Mouse (Mus musculus) heart, postnatal 0 days (tissue): Measurements from ENCODE around the gene Gcn1l1. TPM values are rescaled to one million over a fixed set of nuclear protein-coding genes. Genes with fewer than 3 reads are reported as not detected.

ENCODE experiments used
- ATAC-seq: fragments of 200-750 bp; cut with Nextera tagmentation; 2 replicates; pipeline ENCODE4 v1.8.0; 2017; ENCODE audit warnings: low read depth, moderate number of reproducible peaks, moderate library complexity; ENCODE audit not compliant: insufficient read depth
- DNase-seq: peaks from one replicate; pipeline ENCODE4 v3.0.0-alpha.2; 2016; ENCODE audit warnings: low spot score
- H3K27ac ChIP-seq: fragments of 300-500 bp; sonication (generic); 2 replicates; pipeline ENCODE4 v1.5.1; 2014; ENCODE audit warnings: low read depth, mild to moderate bottlenecking
- H3K27me3 ChIP-seq: fragments of 300-500 bp; sonication (generic); 2 replicates; pipeline ENCODE4 v1.6.1; 2014; ENCODE audit warnings: low read length, mixed read lengths; ENCODE audit not compliant: control insufficient read depth, insufficient read depth
- H3K36me3 ChIP-seq: fragments of 300-500 bp; sonication (generic); replicated peaks from 2 replicates; pipeline ENCODE4 v1.6.1; 2014; ENCODE audit warnings: low read length, mixed read lengths; ENCODE audit not compliant: control insufficient read depth, insufficient read depth
- H3K4me1 ChIP-seq: fragments of 300-500 bp; sonication (generic); 2 replicates; pipeline ENCODE4 v1.6.1; 2014; ENCODE audit warnings: antibody characterized with exemption; ENCODE audit not compliant: control insufficient read depth, insufficient read depth
- H3K4me2 ChIP-seq: fragments of 300-500 bp; sonication (generic); 2 replicates; pipeline ENCODE4 v1.6.1; 2014; ENCODE audit warnings: low read depth, mild to moderate bottlenecking, low read length, moderate library complexity
- H3K4me3 ChIP-seq: fragments of 300-500 bp; sonication (generic); 2 replicates; pipeline ENCODE4 v1.5.1; 2014; ENCODE audit warnings: low read depth, low read length
- H3K9ac ChIP-seq: fragments of 300-500 bp; sonication (generic); replicated peaks from 2 replicates; pipeline ENCODE4 v1.6.1; 2014; ENCODE audit warnings: low read depth, low read length, mixed read lengths
- H3K9me3 ChIP-seq: fragments of 300-500 bp; sonication (generic); replicated peaks from 2 replicates; pipeline ENCODE4 v1.6.1; 2016; ENCODE audit warnings: low read length; ENCODE audit not compliant: control insufficient read depth
- CTCF ChIP-seq: IDR thresholded peaks from 2 replicates; pipeline ENCODE4 v1.5.1; 2016; ENCODE audit warnings: antibody characterized with exemption, control low read depth, low read depth
- EP300 ChIP-seq: IDR thresholded peaks from 2 replicates; pipeline ENCODE4 v1.6.1; 2016; ENCODE audit warnings: antibody characterized with exemption, low read depth
- WGBS: fragments of 180-500 bp; shearing (Covaris S2); extraction: QIAGEN DNeasy Blood & Tissue Kit; methylation state at CpG from one replicate; pipeline ENCODE4 v1.1.7; 2014; 5-methylcytosine and 5-hydroxymethylcytosine counted together
- polyA plus RNA-seq: library from polyadenylated mRNA; unstranded; fragments of >200 nt; fragmentation: Nextera tagmentation; extraction: Ambion mirVana; gene quantifications from 2 replicates; pipeline ENCODE4 v1.2.1, GENCODE M21; 2015
- total RNA-seq: library from RNA; depleted of rRNA; stranded (reverse); fragments of >200 nt; gene quantifications from 2 replicates; pipeline ENCODE4 v1.2.3, GENCODE M21; 2014; ENCODE audit warnings: low replicate concordance

The Gcn1l1 gene
- total and polyA plus RNA-seq, 2 experiments from 2014 or later: 13.6 to 38.3 TPM

DNA sequence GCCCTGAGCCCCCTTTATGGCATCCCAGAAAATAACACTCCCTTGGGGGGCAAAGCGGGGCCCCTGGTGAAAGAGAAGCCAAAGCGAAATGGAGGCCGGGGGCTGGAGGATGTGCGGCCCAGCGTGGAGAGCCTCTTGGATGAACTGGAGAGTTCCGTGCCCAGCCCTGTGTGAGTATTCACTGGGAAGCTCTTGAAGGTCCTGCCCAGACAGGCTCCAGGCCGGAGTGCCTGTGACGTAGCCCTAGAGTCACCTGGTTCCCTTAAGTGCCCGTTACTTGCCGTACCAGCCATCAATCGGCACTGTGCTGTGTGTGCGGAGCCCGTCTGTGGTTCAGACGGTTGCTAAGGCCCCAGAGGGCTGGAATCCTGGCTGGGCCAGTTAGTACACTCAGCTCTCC is 19.4 kb upstream of the Gcn1l1 start:
- no peak for ATAC-seq
- H3K36me3 ChIP-seq: peaks cover 56% of the 10 kb centered on the region
- 93% methylated on average over 14 of the region's 14 CpGs for WGBS
- H3K4me1 ChIP-seq: peaks cover 21% of the 10 kb centered on the region
- DNase-seq: no peak
- no peak overlapping the region for H3K4me3 ChIP-seq
- H3K27ac ChIP-seq: no peak overlapping the region
- H3K4me2 ChIP-seq: no peak overlapping the region
- TF ChIP-seq CTCF: no peak
- no peak for TF ChIP-seq EP300
- H3K27me3 ChIP-seq: no peaks in the 10 kb centered on the region
- no peaks in the 10 kb centered on the region for H3K9me3 ChIP-seq
- no peak overlapping the region for H3K9ac ChIP-seq

DNA sequence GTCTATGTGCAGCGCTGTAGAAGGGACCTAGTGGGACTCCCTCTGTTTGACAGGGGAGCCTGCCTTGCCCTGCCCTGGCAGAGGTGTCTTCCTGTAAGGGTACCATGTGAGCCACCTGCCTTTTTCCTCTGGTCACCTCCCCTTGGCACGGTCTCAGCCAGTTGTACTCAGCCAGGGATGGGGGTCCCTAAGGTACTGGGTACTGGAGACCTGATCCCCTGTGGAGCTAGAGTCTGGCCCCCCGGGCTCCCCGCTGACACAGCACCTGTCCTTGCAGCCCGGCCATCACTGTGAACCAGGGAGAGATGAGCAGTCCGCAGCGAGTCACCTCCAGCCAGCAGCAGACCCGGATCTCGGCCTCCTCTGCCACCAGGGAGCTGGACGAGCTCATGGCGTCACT is 18.5 kb upstream of the Gcn1l1 start:
- 74% methylated on average over 11 of the region's 11 CpGs for WGBS
- H3K9me3 ChIP-seq: no peaks in the 10 kb centered on the region
- ATAC-seq (no peak), DNase-seq (no peak)
- H3K27ac ChIP-seq: peak overlapping the region; percentile 12; the same call in 1 of the 2 replicates
- H3K36me3 ChIP-seq: peaks cover 63% of the 10 kb centered on the region
- H3K9ac ChIP-seq: no peak overlapping the region
- no peak overlapping the region for H3K4me3 ChIP-seq
- peaks cover 21% of the 10 kb centered on the region for H3K4me1 ChIP-seq
- TF ChIP-seq CTCF: no peak
- TF ChIP-seq EP300: no peak
- no peak overlapping the region for H3K4me2 ChIP-seq
- H3K27me3 ChIP-seq: no peaks in the 10 kb centered on the region

DNA sequence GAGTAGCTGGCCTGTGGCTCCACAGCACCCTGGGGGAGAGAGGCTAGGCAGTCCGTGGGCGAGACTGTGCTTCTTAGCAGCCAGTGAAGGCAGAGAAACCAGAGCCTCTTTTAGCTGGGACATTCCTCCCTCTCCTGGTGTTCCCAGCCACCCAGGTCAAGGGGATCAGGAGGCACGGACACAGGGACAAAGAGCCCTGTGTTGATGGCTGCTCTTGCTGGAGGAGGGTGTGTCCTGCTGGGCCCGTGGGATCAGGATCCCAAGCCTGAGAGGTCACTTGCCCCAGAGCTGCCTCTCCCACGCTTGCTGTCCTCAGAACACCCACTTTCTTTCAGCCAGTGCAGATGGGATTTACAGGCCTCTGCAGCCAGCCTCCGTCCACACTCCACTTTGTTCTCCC is 18.0 kb upstream of the Gcn1l1 start:
- no peaks in the 10 kb centered on the region for H3K27me3 ChIP-seq
- no peak overlapping the region for H3K4me2 ChIP-seq
- no peaks in the 10 kb centered on the region for H3K9me3 ChIP-seq
- H3K4me1 ChIP-seq: peaks cover 21% of the 10 kb centered on the region
- peaks cover 68% of the 10 kb centered on the region for H3K36me3 ChIP-seq
- ATAC-seq (no peak), DNase-seq (no peak)
- H3K27ac ChIP-seq: peak overlapping the region; percentile 12; the same call in 1 of the 2 replicates
- TF ChIP-seq EP300 (no peak), CTCF (no peak)
- H3K9ac ChIP-seq: 0 out of 2 replicates have a peak overlapping the region, but pooled peaks have one; percentile 2
- WGBS: 67% methylated on average over 6 of the region's 6 CpGs
- no peak overlapping the region for H3K4me3 ChIP-seq

DNA sequence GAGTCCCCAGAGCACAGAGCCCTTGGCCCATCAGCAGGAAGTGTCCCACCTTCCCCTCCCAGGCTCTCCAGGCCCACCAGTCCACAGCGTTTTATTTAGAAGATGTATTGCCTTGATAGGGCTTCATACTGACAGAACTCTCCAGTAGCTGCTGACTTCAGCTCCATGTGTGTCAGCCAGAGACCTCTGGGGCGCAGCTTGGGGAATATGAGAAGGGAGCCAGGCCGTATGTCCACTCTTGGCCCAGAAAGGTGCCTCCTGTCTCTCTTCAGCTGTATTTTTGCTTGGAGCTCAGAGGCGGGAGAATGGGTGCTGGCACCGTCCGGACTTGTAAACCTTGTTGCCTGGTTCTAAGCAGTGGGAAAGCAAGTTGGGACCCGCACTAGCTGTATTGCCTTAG is 17.6 kb upstream of the Gcn1l1 start:
- peaks cover 21% of the 10 kb centered on the region for H3K4me1 ChIP-seq
- ATAC-seq (no peak), DNase-seq (no peak)
- no peak overlapping the region for H3K4me3 ChIP-seq
- no peak overlapping the region for H3K9ac ChIP-seq
- peaks cover 72% of the 10 kb centered on the region for H3K36me3 ChIP-seq
- TF ChIP-seq EP300: no peak
- TF ChIP-seq CTCF: no peak
- H3K9me3 ChIP-seq: no peaks in the 10 kb centered on the region
- no peaks in the 10 kb centered on the region for H3K27me3 ChIP-seq
- H3K4me2 ChIP-seq: no peak overlapping the region
- 78% methylated on average over 7 of the region's 7 CpGs for WGBS
- peak overlapping the region; percentile 12; the same call in 1 of the 2 replicates for H3K27ac ChIP-seq

DNA sequence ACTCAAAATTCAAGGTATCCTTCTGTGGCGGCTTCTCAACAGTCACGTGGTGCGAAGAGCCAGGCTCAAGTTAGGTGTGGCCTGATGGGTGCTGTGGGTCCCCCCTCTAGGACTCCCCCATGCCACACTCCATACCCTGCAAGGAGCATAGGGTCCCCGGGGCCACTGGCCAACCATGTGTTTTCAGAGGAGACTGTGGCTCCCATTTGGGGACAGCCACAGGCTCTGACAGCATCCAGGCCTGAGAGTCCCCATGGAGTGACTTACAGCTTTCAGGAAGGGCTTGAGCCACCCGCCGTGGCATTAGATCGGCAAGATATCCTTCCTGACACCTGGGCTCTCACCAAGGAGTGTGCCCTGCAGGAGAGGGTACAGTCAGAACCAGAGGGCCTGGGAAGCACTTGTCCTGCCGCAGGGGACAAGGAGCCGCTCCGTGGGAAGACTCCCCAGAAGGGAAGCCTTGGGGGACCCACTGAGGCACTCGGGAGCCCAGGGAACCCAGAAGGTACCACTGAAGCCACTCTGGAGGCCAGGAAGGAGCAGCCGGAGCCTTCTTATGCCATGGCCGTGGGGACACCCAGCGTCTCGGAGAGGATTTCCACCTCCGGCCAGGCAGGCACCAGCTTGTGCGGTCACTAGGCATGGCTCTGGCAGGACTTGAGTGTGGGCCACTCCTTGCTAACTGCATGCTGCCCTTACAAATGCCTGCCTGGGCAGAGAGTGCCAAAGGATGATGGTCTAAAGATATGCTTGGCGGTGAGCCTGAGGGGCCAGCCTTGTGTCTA is 16.4 kb upstream of the Gcn1l1 start:
- DNase-seq (no peak), ATAC-seq (no peak)
- Histone ChIP-seq H3K36me3 (peaks cover 85% of the 10 kb centered on the region), H3K4me3 (no peak overlapping the region), H3K27ac (no peak overlapping the region), H3K27me3 (no peaks in the 10 kb centered on the region), H3K9ac (no peak overlapping the region), H3K4me2 (no peak overlapping the region), H3K4me1 (peaks cover 8% of the 10 kb centered on the region), H3K9me3 (no peaks in the 10 kb centered on the region)
- TF ChIP-seq EP300 (no peak), CTCF (no peak)
- WGBS: 87% methylated on average over 18 of the region's 18 CpGs

DNA sequence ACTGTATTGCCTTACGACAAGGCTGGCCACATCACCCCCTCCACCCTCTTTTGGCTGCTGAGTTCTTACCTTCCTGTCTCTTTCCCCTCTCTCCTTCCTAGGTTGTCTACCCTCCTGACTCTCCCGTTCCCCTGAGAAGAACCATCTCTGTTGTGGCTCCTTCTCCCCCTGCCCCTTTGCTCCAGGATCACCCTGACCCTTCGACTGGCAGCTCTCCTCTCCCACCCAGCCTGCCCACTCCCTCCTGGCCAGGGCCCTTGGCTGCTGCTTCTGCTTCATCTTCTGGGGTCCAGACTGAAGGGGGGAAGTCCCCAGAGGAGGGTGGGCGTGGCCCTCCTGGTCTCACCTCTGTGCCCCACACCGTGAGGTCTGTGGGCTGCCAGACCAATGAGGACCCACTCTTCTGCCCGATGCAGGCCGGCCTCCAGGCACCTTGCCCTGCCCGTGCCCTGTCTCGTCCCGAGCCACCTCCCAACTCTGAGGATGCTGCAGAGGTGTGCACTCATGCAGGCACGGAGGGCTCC is 14.5 kb upstream of the Gcn1l1 start:
- Histone ChIP-seq H3K9me3 (no peaks in the 10 kb centered on the region), H3K36me3 (peaks cover 92% of the 10 kb centered on the region), H3K4me3 (no peak overlapping the region), H3K4me2 (no peak overlapping the region), H3K4me1 (no peaks in the 10 kb centered on the region), H3K27me3 (no peaks in the 10 kb centered on the region), H3K9ac (no peak overlapping the region), H3K27ac (no peak overlapping the region)
- no peak for TF ChIP-seq CTCF
- no peak for TF ChIP-seq EP300
- no peak for DNase-seq
- WGBS: 84% methylated on average over 11 of the region's 11 CpGs
- no peak for ATAC-seq
